ENCODE assay signal across 9 mouse cellular contexts in genomic region chr2:13168743-13169142, GRCm38 (mm10).
A peak's percentile ranks its signal among the peaks of the same experiment; 100 is the strongest.
DNase-seq lines count a peak whose midpoint lies in the region; ATAC-seq and TF ChIP-seq lines count a peak whose summit lies in the region.
"Had no signal": no experiment of that assay in that cellular context is flagged by ENCODE, and none has a peak within 500 bp of the region (broad histone marks: within the 10 kb centered on the region; RNA-seq: fewer than 3 reads in every experiment).

No protein-coding gene starts in this region.

- no peak for ATAC-seq in CD4-positive, CD25-positive, alpha-beta regulatory T cell, adult 4 months

- TF ChIP-seq CTCF in left cerebral cortex, adult 2 months (IDR thresholded peaks at IDR 0.05), result peak; percentile 33; the same call in 1 of the 2 replicates

- intact Hi-C loops in left cerebral cortex, adult 2 months (cut with DNase I), result no loop called here
- intact Hi-C loops in left cerebral cortex, postnatal 10 days (cut with DNase I), result no loop called here

- peak; percentile 28 for DNase-seq in CD4-positive, CD25-positive, alpha-beta regulatory T cell, adult 2 months (ENCODE audit: low read depth, low spot score)
- DNase-seq in left cerebral cortex, adult 2 months (ENCODE audit: extremely low spot score in 1 of 2, low spot score in 2 of 2), result no peak
- DNase-seq in left cerebral cortex, postnatal 10 days (ENCODE audit: extremely low spot score in 1 of 2, low spot score in 2 of 2), result no peak
- DNase-seq in forelimb bud, embryonic 11.5 days (ENCODE audit: low read depth, low spot score), result peak; percentile 30
- peak; percentile 31 for DNase-seq in lung, postnatal 14 days
- no peak for DNase-seq in spleen, postnatal 36 days (ENCODE audit: low spot score in 2 of 2)
- DNase-seq in right cerebral cortex, postnatal 14 days, result no peak

- H3K27ac ChIP-seq in left cerebral cortex, adult 2 months, result no peak overlapping the region

- H3K4me3 ChIP-seq in left cerebral cortex, adult 2 months, result no peak overlapping the region
- H3K4me3 ChIP-seq: megakaryocyte, embryonic 14.5 days had no signal

Comparison
In these comparisons a context has a peak if more than half of its experiments do, and no peak if none do; other contexts are left out.
1. DNase-seq: peak in CD4-positive, CD25-positive, alpha-beta regulatory T cell, adult 2 months (single experiment), forelimb bud, embryonic 11.5 days (single experiment) and lung, postnatal 14 days (single experiment); none in left cerebral cortex, adult 2 months (0 of 2), left cerebral cortex, postnatal 10 days (0 of 2), spleen, postnatal 36 days (0 of 2) and right cerebral cortex, postnatal 14 days (single experiment).